Mouse (Mus musculus) ES-Bruce4 (cell line): ENCODE measurements around the gene Asb15.

Experiments
- CTCF ChIP-seq: IDR thresholded peaks from one replicate; pipeline ENCODE4 v1.8.1; 2011; ENCODE audit warnings: low read depth, low read length
- EP300 ChIP-seq: IDR thresholded peaks from 2 replicates; pipeline ENCODE4 v1.6.1; 2011; ENCODE audit warnings: low read depth, low read length; ENCODE audit not compliant: insufficient read depth
- POLR2A ChIP-seq: IDR thresholded peaks from one replicate; pipeline ENCODE4 v1.8.1; 2011; ENCODE audit warnings: low read length; ENCODE audit not compliant: insufficient read depth

DNA sequence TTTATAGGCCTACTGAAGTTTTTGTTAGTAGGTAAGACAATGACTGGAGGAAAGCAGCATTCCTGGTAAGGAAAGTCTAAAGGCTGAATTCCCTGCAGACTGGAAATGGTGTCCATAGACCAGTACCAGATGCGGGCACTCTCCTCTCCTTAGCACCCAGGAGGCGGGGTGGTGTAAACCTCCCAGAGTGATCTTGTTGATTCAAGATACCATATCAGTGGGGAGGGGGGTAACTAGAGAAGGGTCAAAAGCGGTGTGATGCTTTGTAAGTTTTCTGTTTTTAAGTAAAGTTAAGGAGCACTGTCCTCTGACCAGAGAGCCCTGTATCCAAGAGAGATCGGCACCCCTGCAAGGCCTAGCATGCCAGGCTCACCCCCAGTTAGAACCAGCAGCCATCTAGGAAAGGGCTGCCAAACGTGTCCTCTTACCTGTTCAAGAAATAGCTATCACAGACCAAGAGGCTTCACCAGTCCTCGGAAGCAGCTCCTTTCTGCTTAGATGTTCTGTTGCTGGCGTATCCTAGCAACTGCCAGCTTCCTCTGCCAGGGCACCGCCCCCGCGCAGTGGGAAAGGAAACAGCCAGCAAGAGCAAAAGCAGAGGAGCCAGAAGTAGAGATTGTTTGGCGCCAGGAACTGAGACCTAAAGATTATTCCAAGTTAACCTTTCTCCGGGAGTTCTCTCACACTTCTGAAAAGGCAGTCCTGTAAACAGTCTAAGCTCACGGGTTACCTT lies 13.2 kb upstream of the Asb15 start, which contains the start of gene Iqub:
- TF ChIP-seq POLR2A (no peak), CTCF (no peak), EP300 (no peak)
